Mouse (Mus musculus) granulocyte monocyte progenitor cell, adult 5-6 weeks (primary cell): ENCODE data around the gene Rab2b. TPM values are rescaled to one million over a fixed set of nuclear protein-coding genes. Genes with fewer than 3 reads are reported as not detected.
A peak's percentile ranks its signal among the peaks of the same experiment; 100 is the strongest.

Source experiments
- ATAC-seq: replicated peaks from 2 replicates; pipeline ENCODE4 v1.8.0; 2016; ENCODE audit warnings: mild to moderate bottlenecking, moderate TSS enrichment, inconsistent platforms; ENCODE audit not compliant: poor library complexity, severe bottlenecking
- total RNA-seq, 2 experiments: library from RNA; stranded (forward) in 1 of 2; stranded (reverse) in 1 of 2; fragments of 200-712, 200-1000 nt in 1 of 2; fragments of >200 nt in 1 of 2; fragmentation: Nextera tagmentation in 1 of 2; gene quantifications; 2 replicates each; pipeline ENCODE4 v1.2.3; 2014 to 2017

Gene Rab2b
- total RNA-seq, 2 experiments from 2014 or later = 4.1 to 21.9 TPM

DNA sequence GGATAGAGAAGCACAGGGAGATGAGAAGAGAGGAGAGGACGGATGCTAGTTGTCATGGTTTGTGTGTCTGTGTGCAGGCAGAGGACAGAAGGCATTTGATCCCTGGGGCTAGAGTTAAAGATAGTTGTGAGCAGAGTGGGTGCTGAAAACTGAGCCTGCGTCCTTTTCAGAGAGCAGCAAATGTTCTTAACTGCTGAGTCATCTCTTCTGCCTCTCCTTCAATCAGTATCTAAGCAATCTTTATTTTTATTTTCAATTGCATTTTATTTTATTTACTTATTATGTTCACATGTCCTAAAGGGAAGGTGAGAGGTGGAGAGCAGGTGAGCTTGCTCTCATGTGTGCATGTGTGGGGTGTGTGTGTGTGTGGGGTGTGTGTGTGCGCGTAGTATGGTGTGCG is 4.3 kb upstream of the Rab2b start:
- no peak for ATAC-seq

DNA sequence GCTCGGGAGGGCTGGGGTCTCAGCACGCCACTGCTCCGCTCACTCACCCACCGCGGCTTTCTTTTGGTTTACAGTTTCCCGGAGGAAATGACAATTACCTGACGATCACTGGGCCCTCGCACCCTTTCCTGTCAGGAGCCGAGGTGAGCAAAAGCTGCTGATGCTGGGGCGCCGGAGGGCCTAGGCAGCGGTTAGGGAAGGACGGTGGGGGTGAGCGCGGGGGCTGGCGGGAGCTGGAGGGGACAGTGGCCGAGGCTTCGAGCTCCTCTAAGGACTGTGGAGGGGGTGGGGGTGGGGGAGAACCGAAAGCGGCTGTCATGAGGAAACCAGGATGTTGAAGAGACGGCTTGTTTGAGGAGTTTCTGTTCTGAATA is 389 bp upstream of the Rab2b start:
- peak; percentile 43 for ATAC-seq

DNA sequence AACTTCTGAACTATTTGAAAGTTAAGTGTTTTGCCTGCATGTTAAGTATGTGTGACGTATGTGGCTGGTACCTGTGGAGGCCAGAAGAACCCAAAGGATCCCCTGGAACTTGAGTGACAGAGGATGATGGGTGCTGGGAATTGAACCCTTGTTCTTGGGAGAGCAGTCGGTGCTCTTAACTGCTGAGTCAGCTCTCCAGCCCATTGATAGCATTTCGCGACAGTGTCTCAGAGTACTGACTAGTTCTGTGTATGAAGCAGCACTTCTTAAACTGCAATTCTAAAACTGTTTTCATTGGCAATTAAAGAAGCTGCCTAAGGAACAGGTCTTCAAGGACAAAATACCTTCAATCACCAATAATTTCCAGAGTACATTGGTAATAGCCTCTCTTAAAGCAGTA is 2.1 kb downstream of the Rab2b start:
- ATAC-seq = no peak

DNA sequence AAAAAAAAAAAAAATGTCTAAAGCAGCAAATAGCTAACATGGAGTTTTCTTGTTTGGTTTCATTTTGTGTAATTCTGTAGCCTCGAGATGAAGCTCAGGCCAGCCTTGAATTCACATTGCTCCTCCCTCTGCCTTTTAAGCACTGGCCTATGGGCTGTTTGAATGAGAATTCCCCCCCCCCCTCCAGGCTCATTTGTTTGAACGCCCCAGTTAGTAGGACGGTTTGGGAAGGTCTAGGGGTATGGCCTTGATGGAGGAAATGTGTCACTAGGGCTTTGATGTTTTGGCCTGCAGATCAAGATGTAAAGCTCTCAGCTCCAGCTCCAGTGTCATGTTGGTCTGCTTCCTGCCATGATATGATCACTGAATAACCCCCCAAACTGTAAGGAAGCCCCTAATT is 6.6 kb downstream of the Rab2b start:
- ATAC-seq = no peak

DNA sequence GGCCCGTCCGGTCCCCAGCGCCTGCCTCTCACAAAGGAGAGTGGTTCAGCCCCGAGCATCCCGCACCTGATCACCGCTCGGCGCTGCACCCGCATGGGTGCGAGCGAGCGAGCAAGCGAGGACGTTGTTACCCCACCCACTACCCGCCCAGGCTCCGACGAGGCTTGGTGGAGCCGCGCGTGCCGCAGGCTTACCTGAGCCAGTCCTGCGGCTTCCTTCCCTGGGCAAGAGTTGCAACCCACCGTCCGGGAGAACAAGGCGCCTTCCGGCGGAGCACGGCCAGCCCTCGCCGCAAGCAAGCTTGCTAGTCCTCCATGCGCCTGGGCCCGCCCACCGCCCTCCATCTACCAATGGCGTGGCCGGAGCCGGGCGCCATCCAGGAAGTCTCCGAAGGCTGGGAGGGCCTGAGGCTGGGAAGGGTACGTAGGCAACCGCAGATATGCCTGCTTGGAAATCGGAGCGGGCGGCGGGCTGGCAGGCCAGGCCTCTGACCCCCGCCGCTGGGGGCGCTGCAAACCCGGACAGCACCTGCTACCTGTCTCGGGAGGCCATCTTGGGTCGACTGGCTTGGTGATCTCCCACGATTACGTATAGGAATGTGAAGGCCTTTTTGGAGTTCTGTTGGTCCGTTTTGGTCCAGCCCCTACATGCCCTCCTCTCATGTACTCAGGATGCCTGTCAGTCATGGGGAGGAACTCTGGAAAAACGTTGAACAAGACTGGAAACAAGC is 21.7 kb downstream of the Rab2b start, which contains the start of gene Chd8:
Gene Chd8 (minus strand): TSS at position 297 of the 730 bp plus-strand sequence.
- ATAC-seq = peak; percentile 97

DNA sequence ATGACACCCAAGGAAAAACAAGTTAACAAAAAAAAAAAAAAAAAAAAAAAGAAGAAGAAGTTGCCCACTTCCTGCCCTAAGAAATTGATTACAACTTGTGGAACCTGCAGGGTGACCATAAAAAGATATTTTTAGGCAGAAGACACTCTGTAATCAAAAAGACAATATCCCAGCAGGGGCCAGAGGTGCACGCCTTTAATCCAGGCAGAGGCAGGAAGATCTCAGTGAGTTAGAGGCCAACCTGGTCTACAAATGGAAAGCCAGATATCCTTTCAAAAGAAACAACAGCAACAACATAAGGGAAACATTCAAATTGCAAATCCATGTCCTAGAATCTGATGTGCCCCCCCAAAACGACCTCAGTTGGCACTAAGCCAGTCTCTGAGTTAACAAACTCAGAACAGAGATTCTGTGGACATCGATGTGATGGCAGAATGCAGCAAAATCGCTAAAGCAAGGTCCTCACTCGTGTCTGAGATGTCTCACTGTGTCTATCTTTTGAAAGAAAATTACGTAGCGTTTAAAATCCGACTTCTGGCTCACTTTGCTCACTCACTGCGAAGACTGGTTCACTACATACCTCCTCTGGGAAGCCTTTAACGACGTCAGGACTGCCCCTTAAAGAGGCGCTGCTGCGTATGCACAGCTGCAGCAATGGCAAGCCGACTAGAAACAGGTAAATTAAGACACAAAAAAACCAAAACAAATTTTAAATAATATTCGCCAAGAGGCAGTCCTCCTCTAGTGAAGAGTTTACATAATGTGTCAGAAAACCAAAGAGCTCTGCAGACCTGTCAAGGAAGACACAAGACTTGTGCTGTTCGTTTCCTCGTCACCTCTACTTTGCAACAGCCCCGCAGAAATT is 22.8 kb downstream of the Rab2b start:
- ATAC-seq = no peak

DNA sequence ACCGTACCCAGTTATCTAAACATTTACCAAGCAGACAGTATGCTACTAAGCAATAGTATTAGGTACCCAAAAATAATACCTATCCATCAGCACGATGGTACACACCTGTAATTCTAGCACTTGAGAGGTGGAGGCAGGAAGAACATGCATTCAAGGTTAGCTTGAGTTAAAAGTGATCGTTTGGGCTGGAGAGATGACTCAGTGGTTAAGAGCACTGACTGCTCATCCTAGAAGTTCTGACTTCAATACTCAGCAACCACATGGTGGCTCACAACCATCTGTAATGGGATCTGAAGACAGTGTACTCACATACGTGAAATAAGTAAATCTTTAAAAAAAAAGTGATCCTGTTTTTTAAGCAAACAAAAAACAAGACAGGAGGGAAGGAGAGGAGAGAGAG is 33.2 kb downstream of the Rab2b start:
- no peak for ATAC-seq

DNA sequence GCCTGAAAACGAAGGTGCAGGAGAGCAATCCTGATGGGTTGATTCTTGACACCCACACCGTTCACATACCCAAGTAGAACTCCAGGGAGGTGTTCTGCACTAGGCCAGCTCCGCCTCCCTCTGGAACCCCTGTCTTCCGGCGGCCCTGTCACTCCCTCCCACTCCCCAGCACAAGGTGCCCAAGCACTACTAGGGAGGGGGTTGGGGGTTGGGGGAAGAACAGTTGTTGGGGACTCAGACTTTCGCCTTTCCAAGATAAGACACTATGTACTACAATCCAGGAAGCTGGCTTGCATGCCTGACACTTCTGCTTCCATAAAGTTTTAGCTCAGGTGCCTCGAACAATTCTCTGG is 34.7 kb downstream of the Rab2b start:
- ATAC-seq = no peak

DNA sequence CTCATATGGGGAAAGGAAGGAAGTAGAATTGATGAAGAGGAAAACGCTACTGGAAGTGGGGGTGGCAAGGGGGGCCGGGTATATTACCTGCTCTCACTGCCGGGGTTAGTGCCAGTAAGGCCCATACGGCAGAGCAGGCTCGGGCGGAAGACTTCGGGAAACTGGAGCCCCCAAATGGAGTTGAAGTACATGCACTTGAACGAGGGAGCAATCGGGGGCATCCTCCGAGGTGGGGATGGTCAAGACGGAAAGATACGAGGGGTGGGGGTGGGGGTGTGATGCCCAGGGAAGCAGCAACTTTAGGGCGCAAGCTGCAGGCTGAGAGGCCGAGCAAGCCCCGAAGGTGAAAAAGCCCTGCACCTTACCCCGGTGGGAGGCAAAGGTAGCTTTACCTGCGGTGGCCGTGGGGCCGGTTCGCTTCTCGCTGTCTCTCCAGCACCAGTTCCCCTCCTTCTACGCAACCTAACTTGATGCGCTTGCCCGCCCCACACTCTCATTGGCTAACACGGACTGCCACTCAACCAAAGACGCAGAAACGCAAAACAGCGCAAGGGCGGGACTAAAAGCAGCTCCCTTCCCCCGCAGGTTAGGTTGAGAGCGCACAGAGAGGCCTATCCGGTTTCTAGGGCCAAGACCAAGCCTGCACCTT is 35.2 kb downstream of the Rab2b start:
- peak; percentile 100 for ATAC-seq

DNA sequence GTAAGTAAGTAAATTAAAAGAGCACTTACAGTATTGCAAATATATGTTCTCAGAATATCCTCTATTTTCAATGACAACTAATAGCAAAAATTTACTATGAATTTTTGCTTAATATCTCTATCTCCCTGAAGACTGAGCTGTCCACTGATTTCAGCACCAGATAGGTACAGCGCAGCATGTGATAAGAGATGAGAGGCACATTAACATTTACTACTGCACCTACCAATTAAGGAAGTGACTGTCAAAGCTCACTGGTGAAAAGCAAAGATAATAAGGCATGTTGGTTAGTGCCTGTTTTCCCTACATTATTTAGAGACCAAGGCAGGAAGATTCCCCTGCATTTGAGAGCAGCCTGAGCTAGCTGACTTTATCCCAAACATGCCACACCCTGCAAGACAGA is 43.1 kb downstream of the Rab2b start:
- no peak for ATAC-seq

DNA sequence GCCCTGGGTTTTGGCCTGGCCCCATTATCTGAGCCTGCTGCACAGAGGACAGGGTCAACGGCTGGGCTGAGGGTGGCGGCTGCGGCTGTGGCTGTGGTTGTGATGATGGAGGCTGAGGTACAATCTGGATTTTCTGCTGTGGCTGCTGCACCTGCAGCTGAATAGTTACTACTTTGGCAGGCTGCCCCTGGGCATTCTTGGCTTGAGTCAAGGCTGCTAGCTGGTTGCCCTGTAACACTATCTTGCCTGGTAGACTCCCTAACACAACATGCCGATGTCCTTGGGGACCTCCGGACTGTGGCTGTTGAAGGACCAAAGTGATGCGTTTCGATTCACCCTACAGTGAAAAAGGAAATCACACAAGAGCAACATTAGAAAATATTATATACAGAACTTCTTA is 44.2 kb downstream of the Rab2b start:
- no peak for ATAC-seq

DNA sequence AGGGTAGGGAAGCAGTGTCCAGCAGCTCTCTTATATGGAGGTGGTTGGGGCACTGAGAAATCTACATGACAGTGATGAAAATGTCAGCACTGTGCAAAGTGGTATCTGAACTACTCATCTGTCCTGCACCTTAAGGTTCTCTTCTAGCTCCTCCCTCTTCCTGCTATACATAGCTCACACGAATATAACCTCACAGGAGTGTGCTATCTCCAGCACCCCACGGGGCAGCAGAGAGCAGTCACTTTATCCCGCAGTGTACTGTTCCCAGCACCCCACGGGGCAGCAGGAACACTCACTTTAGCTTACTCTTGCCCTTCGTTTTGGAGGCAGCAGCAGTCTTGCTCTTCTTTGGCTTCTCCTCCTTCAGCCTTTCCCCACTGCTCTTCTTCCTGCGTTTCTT is 47.1 kb downstream of the Rab2b start:
- 0 out of 2 replicates have a peak, but pooled peaks have one; percentile 37 for ATAC-seq

DNA sequence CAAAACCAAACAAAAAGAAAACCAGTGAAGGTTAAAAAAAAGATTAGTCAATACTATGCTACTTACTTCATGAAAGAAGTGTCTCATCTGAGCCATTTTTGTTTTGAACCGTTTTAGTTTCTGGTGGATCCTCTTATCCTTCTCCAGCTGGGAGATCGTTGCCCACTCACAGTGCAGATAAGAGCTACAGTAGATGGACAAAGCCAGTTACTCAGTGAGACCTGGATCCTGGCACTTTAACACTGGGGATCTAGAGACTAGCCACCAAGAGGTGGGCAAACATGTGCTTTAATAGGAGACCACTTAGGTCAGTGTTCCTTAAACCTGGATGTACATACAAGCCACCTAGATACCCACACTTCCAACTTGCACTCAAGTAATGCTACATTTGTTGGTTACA is 53.4 kb downstream of the Rab2b start:
- no peak for ATAC-seq

DNA sequence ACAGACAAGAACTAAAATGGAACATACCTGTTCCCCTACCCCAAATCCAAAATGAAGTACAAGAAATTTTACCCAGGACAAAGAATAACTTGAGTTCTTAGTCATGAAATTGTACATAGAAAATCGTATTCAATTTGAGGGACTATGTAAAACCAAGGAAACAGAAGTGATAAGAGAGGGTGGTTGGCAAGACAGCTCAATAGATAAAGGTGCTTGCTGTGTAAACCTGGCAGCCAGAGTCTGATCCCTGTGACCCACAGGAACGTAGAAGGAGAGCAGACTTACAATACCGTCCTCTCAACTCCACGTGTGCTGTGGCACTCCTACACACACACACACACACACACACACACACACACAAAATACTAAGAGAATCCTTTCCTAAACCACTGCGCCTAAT is 62.1 kb downstream of the Rab2b start:
- ATAC-seq = no peak

Other genes starting within 250 kb of the Rab2b start
- gene Olfr221, start 237.1 kb downstream of the Rab2b start, total RNA-seq (2014; fragmentation: Nextera tagmentation) = not detected in 2 replicates
- gene Olfr221, start 237.1 kb downstream of the Rab2b start, total RNA-seq (2017) = not detected in 2 replicates
- 362 and 404 TPM in 2 replicates for gene Hnrnpc, start 175.5 kb downstream of the Rab2b start, total RNA-seq (2014; fragmentation: Nextera tagmentation)
- 637 and 667 TPM in 2 replicates for gene Hnrnpc, start 175.5 kb downstream of the Rab2b start, total RNA-seq (2017)
- 7.4 and 10.8 TPM in 2 replicates for gene Rpgrip1, start 168.8 kb downstream of the Rab2b start, total RNA-seq (2014; fragmentation: Nextera tagmentation)
- gene Rpgrip1, start 168.8 kb downstream of the Rab2b start, total RNA-seq (2017) = 4.5 and 4.8 TPM in 2 replicates
- 91.5 and 98.8 TPM in 2 replicates for gene Supt16, start 82.1 kb downstream of the Rab2b start, total RNA-seq (2014; fragmentation: Nextera tagmentation)
- gene Supt16, start 82.1 kb downstream of the Rab2b start, total RNA-seq (2017) = 229 and 242 TPM in 2 replicates
- gene Chd8, start 21.8 kb downstream of the Rab2b start, total RNA-seq (2014; fragmentation: Nextera tagmentation) = 71.1 and 96.4 TPM in 2 replicates
- gene Chd8, start 21.8 kb downstream of the Rab2b start, total RNA-seq (2017) = 60.1 and 63.5 TPM in 2 replicates
- 44.1 and 47.1 TPM in 2 replicates for gene Tox4, start 399 bp downstream of the Rab2b start, total RNA-seq (2014; fragmentation: Nextera tagmentation)
- gene Tox4, start 399 bp downstream of the Rab2b start, total RNA-seq (2017) = 43.1 and 45.9 TPM in 2 replicates
- 47.6 and 54.5 TPM in 2 replicates for gene Mettl3, start 25.6 kb upstream of the Rab2b start, total RNA-seq (2014; fragmentation: Nextera tagmentation)
- gene Mettl3, start 25.6 kb upstream of the Rab2b start, total RNA-seq (2017) = 33.6 and 33.7 TPM in 2 replicates
- 0.45 TPM in 1 of 2 replicates, not detected in the other for gene Sall2, start 49.2 kb upstream of the Rab2b start, total RNA-seq (2014; fragmentation: Nextera tagmentation)
- gene Sall2, start 49.2 kb upstream of the Rab2b start, total RNA-seq (2017) = 0.39 and 0.46 TPM in 2 replicates
- not detected in 2 replicates for gene Olfr1513, start 76.9 kb upstream of the Rab2b start, total RNA-seq (2014; fragmentation: Nextera tagmentation)
- gene Olfr1513, start 76.9 kb upstream of the Rab2b start, total RNA-seq (2017) = not detected in 2 replicates
- not detected in 2 replicates for gene Olfr1512, start 99.6 kb upstream of the Rab2b start, total RNA-seq (2014; fragmentation: Nextera tagmentation)
- gene Olfr1512, start 99.6 kb upstream of the Rab2b start, total RNA-seq (2017) = not detected in 2 replicates
- not detected in 2 replicates for gene Olfr1511, start 117.8 kb upstream of the Rab2b start, total RNA-seq (2014; fragmentation: Nextera tagmentation)
- not detected in 2 replicates for gene Olfr1511, start 117.8 kb upstream of the Rab2b start, total RNA-seq (2017)
- not detected in 2 replicates for gene Olfr1510, start 134.8 kb upstream of the Rab2b start, total RNA-seq (2014; fragmentation: Nextera tagmentation)
- gene Olfr1510, start 134.8 kb upstream of the Rab2b start, total RNA-seq (2017) = not detected in 2 replicates
- not detected in 2 replicates for gene Olfr1509, start 163.4 kb upstream of the Rab2b start, total RNA-seq (2014; fragmentation: Nextera tagmentation)
- gene Olfr1509, start 163.4 kb upstream of the Rab2b start, total RNA-seq (2017) = not detected in 2 replicates
- gene Olfr1508, start 187.9 kb upstream of the Rab2b start, total RNA-seq (2014; fragmentation: Nextera tagmentation) = not detected in 2 replicates
- not detected in 2 replicates for gene Olfr1508, start 187.9 kb upstream of the Rab2b start, total RNA-seq (2017)
- not detected in 2 replicates for gene Olfr1507, start 216.2 kb upstream of the Rab2b start, total RNA-seq (2014; fragmentation: Nextera tagmentation)
- not detected in 2 replicates for gene Olfr1507, start 216.2 kb upstream of the Rab2b start, total RNA-seq (2017)